Mouse (Mus musculus) testis, adult 2 months (tissue): Measurements from ENCODE around the gene Rab36.

ENCODE experiments used
- CTCF ChIP-seq: fragments of 200-500 bp; IDR thresholded peaks from 2 replicates; pipeline ENCODE4 v1.5.1; 2012; ENCODE audit warnings: low read depth, mild to moderate bottlenecking, inconsistent platforms, low read length, moderate library complexity; ENCODE audit not compliant: control insufficient read depth, insufficient read depth, insufficient replicate concordance
- POLR2A ChIP-seq: fragments of 200-500 bp; IDR thresholded peaks from 2 replicates; pipeline ENCODE4 v1.6.1; 2012; ENCODE audit warnings: low read depth, mild to moderate bottlenecking, inconsistent platforms, low read length, moderate library complexity; ENCODE audit not compliant: control insufficient read depth

- no peak for TF ChIP-seq CTCF
- no peak for TF ChIP-seq POLR2A
Measured at GRCm38 (mm10) chr10:74987698-74988470, 49.0 kb upstream of the Rab36 start.
